Mouse (Mus musculus) cortical plate, adult 2 months (tissue): ENCODE measurements at regions not wholly inside any gene's neighbourhood (a gene's known extent, or its start where the extent isn't known, plus 50 kb on each side); places are given as distances from the start of the nearest gene placed in this dataset.

Source experiments
- H3K27ac ChIP-seq: fragments of 200-500 bp; 2 replicates; pipeline ENCODE4 v1.5.1; 2012; ENCODE audit warnings: low read length, control low read depth, inconsistent platforms; ENCODE audit not compliant: insufficient read depth
- H3K4me1 ChIP-seq: fragments of 200-500 bp; 2 replicates; pipeline ENCODE4 v1.6.1; 2011; ENCODE audit warnings: low read length; ENCODE audit not compliant: control insufficient read depth, insufficient read depth
- H3K4me3 ChIP-seq: fragments of 200-500 bp; 2 replicates; pipeline ENCODE4 v1.5.1; 2011; ENCODE audit warnings: mild to moderate bottlenecking, low read length, control low read depth; ENCODE audit not compliant: insufficient read depth
- CTCF ChIP-seq: fragments of 200-500 bp; IDR thresholded peaks from 2 replicates; pipeline ENCODE4 v1.5.1; 2011; ENCODE audit warnings: mild to moderate bottlenecking, control low read depth, low read length; ENCODE audit not compliant: insufficient read depth; ENCODE audit errors: extremely low read depth
- POLR2A ChIP-seq: fragments of 200-500 bp; IDR thresholded peaks from 2 replicates; pipeline ENCODE4 v1.6.1; 2011; ENCODE audit warnings: mild to moderate bottlenecking, low read length, control low read depth; ENCODE audit not compliant: insufficient read depth; ENCODE audit errors: extremely low read depth

DNA sequence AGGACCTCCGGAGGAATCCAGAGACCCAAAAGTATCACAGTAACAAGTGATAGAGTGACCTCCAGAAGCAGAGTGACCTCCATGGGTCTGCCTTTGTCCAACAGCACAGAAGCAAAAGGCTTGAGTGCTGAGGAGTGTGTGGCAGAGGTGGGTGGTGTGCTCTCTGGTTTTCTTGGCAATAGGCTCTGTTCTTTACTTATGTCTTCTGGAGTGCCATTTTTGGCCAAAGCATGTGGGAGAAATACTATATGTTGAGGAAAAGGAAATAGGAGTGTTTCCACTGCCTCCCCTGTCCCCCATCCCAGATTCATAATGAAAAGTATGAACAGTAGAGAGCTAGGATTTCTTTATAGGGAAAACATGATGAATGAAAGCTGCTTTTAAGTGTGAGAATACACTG, 51.5 kb upstream of the Bmper start:
- H3K4me3 ChIP-seq = no peak overlapping the region
- no peaks in the 10 kb centered on the region for H3K4me1 ChIP-seq
- TF ChIP-seq POLR2A = no peak
- TF ChIP-seq CTCF = no peak
- H3K27ac ChIP-seq = no peak overlapping the region
